Mouse (Mus musculus) T-cell, adult 2 months (primary cell): ENCODE data around the gene Gm20708.
"Not testable (repeated sequence)": the region's sequence is repeated elsewhere in the genome, so short reads cannot be mapped to it uniquely, and the experiment has no call there.

Experiments used
- DNase-seq: peaks from one replicate; pipeline ENCODE4 v3.0.0; 2022; ENCODE audit warnings: low spot score

The Gm20708 gene

DNA sequence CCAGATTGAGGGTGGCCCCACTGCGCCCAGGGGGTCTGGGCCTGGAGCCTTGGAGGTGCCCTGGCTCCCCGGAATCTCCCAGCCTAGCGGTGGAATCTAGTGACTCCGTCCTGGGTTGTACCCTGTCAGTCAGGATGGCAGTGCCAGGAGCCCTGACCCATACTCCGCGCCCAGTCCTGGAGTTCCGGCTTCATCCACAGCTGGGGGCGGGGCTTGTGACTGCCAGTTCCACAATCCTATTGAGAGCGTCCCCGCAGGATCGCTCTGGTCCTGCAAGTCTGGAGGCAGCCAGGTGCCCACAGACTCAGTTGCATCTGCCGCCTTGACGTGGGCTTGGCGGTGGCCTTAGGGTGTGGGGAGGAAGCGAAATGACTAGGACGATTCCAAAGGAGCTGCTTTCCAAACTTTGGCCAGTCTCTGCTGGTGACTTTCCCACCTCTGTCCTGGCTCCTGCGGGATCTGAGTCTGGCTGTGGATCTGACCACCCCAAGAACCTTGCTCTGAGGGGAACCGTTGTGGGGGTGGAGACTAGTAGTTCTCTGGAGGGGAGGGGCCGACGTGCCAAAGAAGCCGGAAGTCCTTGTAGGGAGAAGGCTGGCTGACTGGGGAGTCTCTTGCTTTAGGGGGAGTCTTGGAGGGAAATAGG, 1.1 kb downstream of the Gm20708 start:
- DNase-seq, result peak; percentile 75

DNA sequence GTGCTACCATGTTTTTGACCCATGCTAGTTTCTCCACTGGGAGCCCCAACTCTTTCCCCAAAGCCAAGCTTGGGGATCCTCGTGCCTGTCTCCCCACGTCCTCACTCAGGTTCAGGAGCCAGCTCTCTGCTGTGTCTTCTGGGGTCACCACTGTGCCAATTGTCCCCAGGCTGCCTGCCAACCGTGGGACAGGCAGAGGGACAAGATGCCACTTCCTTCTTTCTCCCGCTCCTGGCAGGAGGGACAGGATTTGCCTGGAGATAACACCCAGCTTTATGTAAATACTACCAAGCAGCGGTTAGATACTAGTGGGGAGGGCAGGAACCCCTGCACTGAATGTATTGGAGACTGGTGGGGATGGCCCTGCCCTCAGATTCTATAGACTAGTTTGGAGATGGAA, 4.4 kb downstream of the Gm20708 start:
- DNase-seq, result no peak

DNA sequence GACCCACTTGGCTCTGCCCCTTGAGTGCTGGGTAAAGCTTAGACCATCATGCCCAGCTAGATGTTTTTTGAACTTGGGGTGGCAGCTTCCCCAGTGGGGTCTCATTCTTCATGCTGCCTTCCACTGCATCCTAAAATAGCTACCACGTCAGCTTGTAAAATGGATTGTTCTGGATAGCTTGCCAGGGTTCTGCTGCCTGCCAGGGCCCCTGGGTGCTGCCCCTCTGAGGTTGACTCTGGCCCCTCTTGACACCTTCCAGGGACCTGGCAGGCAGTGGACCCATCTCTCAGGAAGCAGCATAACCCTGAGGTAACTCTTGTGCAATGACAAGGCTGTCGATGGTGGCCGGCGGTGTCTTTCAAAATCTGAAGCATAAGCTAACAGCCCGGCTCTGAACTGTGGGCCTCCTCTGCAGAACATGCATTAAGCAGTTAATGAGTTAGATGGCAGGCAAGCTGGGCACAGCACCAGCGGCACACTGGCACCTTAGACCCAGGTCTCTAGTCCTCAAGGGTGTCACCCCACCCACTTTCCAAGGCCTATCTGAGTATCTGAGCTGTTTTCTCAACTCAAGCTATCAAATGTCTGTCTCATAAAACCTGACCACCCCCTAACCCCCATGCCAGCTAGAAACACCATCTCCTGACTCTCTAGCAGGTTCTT, 5.4 kb downstream of the Gm20708 start:
- no peak for DNase-seq

GRCm38 (mm10) chr11:117815850-117816249, 6.4 kb downstream of the Gm20708 start:
- not testable (repeated sequence) for DNase-seq

DNA sequence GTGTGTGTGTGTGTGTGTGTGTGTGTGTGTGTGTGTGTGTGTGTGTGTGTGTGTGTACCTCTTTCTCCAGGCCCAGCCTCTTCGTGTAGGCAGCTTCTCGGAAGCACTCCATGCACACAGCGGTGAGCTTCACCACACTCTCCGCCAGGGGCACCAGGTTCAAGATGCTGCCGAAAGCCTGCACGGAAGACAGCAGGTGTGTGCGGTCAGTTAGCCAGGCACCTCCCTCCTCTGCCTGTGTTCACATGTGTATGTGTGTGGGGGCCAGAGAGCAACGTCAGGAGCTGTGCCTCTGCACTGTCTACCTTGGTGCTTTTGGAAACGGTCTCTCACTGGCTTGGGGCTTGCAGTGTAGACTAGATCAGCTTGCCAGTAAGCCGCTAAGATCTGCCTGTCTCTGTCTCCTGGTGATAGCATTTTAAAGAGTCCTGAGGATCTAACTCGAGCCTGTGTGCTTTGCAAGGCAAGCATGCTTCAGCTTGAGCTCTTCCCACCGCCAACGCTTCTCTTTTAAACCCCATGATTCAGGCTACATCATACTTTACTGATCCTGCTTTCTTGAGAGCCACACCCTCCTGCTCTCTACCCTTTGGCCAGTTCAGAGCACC, 7.0 kb downstream of the Gm20708 start:
- no peak for DNase-seq

GRCm38 (mm10) chr11:117819095-117819494, 9.6 kb downstream of the Gm20708 start:
- DNase-seq, result no peak

DNA sequence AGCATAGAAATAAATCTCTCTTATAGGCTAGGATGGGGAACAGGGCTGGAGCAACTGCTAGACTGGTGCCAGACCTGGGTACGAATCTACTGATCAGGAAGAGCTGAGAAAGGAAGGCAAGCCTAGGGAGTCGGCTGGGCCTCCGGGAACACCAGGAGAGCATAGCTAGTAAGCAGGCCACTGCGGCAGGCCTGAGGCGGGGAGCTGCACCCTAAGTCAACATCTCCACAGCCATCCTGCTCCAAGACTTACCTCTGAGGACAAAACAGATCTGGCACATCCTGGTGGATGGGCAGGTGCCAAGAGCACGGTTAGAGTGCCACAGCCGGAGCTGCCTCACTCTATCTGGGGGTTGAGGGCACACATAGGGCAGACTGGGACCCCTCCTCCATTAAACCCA, 10.7 kb downstream of the Gm20708 start:
- no peak for DNase-seq

DNA sequence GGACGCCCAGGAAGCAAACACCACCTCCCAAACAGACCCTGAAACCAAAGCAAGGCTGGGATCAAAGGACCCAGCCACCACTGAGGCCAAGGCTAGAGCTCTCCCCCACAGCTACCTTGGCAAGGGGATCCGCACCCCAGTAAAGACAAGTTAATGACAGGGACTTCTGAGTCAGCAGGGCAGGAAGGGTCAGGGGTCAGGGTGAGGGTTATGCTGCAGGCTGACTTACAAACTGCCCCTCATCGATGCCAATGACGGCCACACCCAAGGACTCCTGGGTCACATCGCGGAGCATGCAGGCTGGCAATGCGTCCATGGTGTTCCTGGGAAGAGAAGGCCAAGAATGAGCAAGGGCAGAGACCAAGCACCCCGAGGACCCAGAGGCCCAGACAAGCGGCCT, 12.4 kb downstream of the Gm20708 start:
- DNase-seq, result no peak

DNA sequence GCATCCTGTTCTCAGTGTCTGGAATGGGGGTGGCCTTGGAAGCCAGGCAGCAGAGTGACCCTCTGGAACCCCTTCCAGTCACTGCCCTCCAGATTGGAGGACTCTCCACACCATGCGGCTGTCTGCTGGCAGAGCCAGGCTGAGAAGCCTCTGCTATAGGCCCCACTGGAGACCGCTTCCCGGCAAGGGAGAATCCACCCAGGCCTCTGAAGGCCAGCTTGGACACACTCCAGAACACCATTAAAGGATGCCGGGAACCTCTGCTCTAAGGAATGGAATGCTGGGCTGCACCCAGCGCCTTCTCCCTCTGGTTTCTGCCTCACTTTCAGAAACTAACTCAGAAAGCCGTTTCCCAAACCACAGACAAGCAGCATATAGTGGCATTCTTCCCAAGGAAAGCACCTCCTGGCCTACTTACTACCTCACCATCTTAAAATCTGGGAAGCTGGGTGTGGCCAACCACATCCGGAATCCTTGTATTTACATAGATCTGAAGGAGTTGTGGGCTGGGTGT, 13.3 kb downstream of the Gm20708 start:
- DNase-seq, result no peak

DNA sequence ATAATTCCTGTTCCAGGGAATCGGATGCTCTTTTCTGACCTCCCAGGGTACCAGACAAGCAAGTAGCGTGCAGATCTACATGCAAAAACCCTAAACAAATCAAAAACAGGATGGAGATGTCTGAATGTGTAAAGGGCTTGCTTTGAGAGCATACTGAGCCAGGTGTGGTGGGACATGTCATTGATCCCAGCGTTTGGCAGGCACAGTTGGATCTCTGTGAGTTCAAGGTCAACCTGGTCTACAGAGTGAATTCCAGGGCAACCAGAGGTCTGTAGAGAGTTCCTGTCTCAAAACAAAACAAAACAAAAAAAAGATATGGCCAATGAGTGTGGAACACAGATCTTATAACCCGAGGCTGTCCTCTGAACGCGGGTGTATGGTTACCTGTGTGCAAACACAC, 13.9 kb downstream of the Gm20708 start:
- DNase-seq, result no peak

- peak; percentile 77 for DNase-seq
Observed at GRCm38 (mm10) chr11:117824060-117824969, 14.8 kb downstream of the Gm20708 start.

GRCm38 (mm10) chr11:117825333-117826101, 16.0 kb downstream of the Gm20708 start, which contains the start of the genes Afmid and Tk1:
Gene Afmid (plus strand): TSS chr11:117825924.
Gene Tk1 (minus strand): TSS chr11:117826092.
- DNase-seq, result peak; percentile 20

DNA sequence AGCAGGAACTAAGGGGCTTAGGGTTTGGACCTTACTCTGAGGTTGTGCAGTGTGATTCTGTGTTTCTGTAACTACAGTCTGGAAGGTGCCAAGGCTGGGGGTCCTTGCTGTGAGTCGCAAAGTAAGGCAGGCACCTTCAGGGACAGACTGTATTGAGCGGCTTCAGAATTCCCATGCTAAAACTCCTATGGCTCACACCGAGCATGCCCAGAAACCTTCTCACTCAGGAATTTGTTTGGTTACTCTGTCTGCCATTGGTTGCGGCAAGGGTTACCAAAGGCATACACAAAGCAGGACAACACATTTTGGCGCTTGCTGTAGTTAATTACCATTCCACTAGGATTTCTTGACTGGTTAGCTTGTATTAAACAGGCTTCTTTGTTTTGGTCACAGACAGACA, 16.7 kb downstream of the Gm20708 start:
- no peak for DNase-seq

DNA sequence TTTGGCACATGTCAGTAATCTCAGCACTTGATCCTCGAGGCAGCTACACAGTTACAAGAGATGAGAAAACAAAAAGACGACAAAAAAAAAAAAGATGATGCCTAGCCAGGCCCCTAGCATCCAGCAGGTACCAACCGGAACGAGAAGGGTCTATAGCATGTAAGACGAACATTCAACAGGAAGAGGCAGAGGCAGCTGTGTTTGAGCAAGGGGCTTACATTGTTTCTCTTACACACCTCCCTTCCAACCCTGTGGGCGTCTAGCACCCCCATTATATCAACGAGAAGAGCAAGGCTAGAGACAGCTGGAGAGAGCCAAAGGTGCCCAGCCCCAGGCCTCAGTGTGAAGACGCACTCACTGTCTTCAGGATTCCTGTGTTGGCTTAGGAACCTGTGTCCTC, 17.4 kb downstream of the Gm20708 start:
- no peak for DNase-seq

- no peak for DNase-seq
Observed at GRCm38 (mm10) chr11:117827386-117827785, 17.9 kb downstream of the Gm20708 start.

- peak; percentile 75 for DNase-seq
Observed at GRCm38 (mm10) chr11:117828149-117828887, 18.9 kb downstream of the Gm20708 start.

- DNase-seq, result no peak
Observed at GRCm38 (mm10) chr11:117828888-117829604, 19.6 kb downstream of the Gm20708 start.

- no peak for DNase-seq
Observed at GRCm38 (mm10) chr11:117829671-117830215, 20.3 kb downstream of the Gm20708 start.

GRCm38 (mm10) chr11:117830401-117830800, 20.9 kb downstream of the Gm20708 start:
- DNase-seq, result no peak
